Mouse (Mus musculus) T-cell, adult 2 months (primary cell): ENCODE results near the gene Atf6b.
A peak's percentile ranks its signal among the peaks of the same experiment; 100 is the strongest.

Experiments used
- DNase-seq: peaks from one replicate; pipeline ENCODE4 v3.0.0; 2022; ENCODE audit warnings: low spot score

Gene Atf6b

GRCm38 (mm10) chr17:34627093-34627942 lies 19.6 kb upstream of the Atf6b start:
- DNase-seq = peak; percentile 86

GRCm38 (mm10) chr17:34627943-34628643 lies 18.9 kb upstream of the Atf6b start, which contains the start of gene Ppt2:
Gene Ppt2, minus strand, starts transcription at chr17:34628510.
- DNase-seq = peak; percentile 21

GRCm38 (mm10) chr17:34628644-34628967 lies 18.3 kb upstream of the Atf6b start:
- no peak for DNase-seq

GRCm38 (mm10) chr17:34629221-34629751 lies 17.7 kb upstream of the Atf6b start, which contains the start of gene Prrt1:
Gene Prrt1, plus strand, starts transcription at chr17:34629533.
- DNase-seq = no peak

GRCm38 (mm10) chr17:34629796-34630603 lies 16.9 kb upstream of the Atf6b start:
- DNase-seq = peak; percentile 78

GRCm38 (mm10) chr17:34630761-34631301 lies 16.1 kb upstream of the Atf6b start:
- DNase-seq = no peak

- DNase-seq = no peak
Observed at GRCm38 (mm10) chr17:34631647-34632046, 15.3 kb upstream of the Atf6b start.

- peak; percentile 73 for DNase-seq
Observed at GRCm38 (mm10) chr17:34632261-34632691, 14.7 kb upstream of the Atf6b start.

- no peak for DNase-seq
Observed at GRCm38 (mm10) chr17:34635671-34636070, 11.3 kb upstream of the Atf6b start.

GRCm38 (mm10) chr17:34637459-34637858 lies 9.5 kb upstream of the Atf6b start:
- DNase-seq = no peak

GRCm38 (mm10) chr17:34639461-34640255 lies 7.3 kb upstream of the Atf6b start:
- DNase-seq = no peak

- no peak for DNase-seq
Observed at GRCm38 (mm10) chr17:34640778-34641601, 6.0 kb upstream of the Atf6b start.

- no peak for DNase-seq
Observed at GRCm38 (mm10) chr17:34641945-34642344, 5.0 kb upstream of the Atf6b start.

GRCm38 (mm10) chr17:34643379-34643778 lies 3.6 kb upstream of the Atf6b start:
- DNase-seq = no peak

GRCm38 (mm10) chr17:34643944-34644343 lies 3.0 kb upstream of the Atf6b start:
- no peak for DNase-seq

GRCm38 (mm10) chr17:34644608-34645007 lies 2.3 kb upstream of the Atf6b start, which contains the start of gene Fkbpl:
Gene Fkbpl, plus strand, starts transcription at chr17:34644764.
- DNase-seq = peak; percentile 95

GRCm38 (mm10) chr17:34645256-34645829 lies 1.6 kb upstream of the Atf6b start:
- DNase-seq = no peak

- DNase-seq = no peak
Observed at GRCm38 (mm10) chr17:34645831-34646511, 975 bp upstream of the Atf6b start.
